Mouse (Mus musculus): ENCODE data around the gene Kcp.

DNA sequence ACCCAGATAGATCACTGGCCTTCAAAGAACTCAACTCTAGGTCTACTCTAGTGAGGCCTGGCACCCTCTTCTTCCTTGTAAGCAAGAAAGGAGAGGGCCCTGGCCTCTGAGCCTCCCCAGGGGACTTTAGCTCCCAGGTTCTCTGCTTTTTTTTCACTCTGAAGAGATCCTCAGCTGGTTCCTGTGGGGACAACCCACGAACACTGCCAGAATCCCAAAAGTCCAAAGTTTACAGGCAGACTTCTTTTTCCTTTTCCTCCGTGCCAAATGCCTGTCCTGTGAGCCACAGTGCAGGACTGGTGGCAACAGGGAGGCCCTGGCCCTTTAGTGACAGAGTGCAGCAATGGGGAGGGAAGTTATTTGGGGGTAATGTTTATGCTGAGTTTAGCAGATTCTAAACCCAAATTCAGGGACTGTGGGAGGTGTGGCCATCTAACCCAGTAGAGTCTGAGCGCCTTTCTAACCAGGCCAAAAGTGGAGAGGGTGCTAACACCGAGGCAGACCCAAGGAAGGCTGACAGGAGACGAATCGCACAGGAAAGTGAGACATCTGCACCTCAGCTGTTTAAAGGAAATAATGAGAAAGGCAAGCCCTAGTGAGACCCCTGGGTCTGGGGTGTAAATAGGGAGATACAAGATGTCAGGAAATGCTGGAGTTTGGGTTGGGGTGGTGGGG is 15.0 kb upstream of the Kcp start:
- no peak for TF ChIP-seq CTCF (conservative IDR thresholded peaks at IDR 0.05 in 1 of 2, IDR thresholded peaks at IDR 0.05 in 1 of 2; ENCODE audit: low read depth in 2 of 2, low read length in 2 of 2)
- TF ChIP-seq POLR2A (IDR thresholded peaks at IDR 0.05; ENCODE audit: low read depth, low read length): no peak
- TF ChIP-seq ZNF384 (IDR thresholded peaks at IDR 0.05; ENCODE audit: low read depth, low read length): no peak
- TF ChIP-seq RCOR1 (conservative IDR thresholded peaks at IDR 0.05; ENCODE audit: low read depth, low read length): no peak
- no peak for TF ChIP-seq SMC3 (IDR thresholded peaks at IDR 0.05; ENCODE audit: low read depth, low read length)
- TF ChIP-seq USF1 (IDR thresholded peaks at IDR 0.05; ENCODE audit: low read depth, low read length): no peak
- no peak for TF ChIP-seq JUND (conservative IDR thresholded peaks at IDR 0.05; ENCODE audit: low read depth, low read length)
- no peak for TF ChIP-seq MAFK (IDR thresholded peaks at IDR 0.05; ENCODE audit: insufficient replicate concordance, low read length)
- TF ChIP-seq EP300 (IDR thresholded peaks at IDR 0.05; ENCODE audit: low read length): no peak
- TF ChIP-seq CHD2 (IDR thresholded peaks at IDR 0.05; ENCODE audit: low read length): no peak

Measured in CH12.LX (cell line).